Mouse (Mus musculus) bone marrow, adult 2 months (tissue): ENCODE data around the gene L3mbtl2.

Experiments
- CTCF ChIP-seq: fragments of 200-500 bp; IDR thresholded peaks from 2 replicates; pipeline ENCODE4 v1.5.1; 2011; ENCODE audit warnings: low read length, control low read depth; ENCODE audit not compliant: control insufficient read depth, insufficient read depth
- POLR2A ChIP-seq: fragments of 200-500 bp; IDR thresholded peaks from 2 replicates; pipeline ENCODE4 v1.6.1; 2011; ENCODE audit warnings: low read depth, mild to moderate bottlenecking, control low read depth, low read length, borderline replicate concordance; ENCODE audit not compliant: control insufficient read depth

GRCm38 (mm10) chr15:81697175-81697574 is 33.5 kb downstream of the L3mbtl2 start, which contains the start of gene Chadl:
- TF ChIP-seq CTCF (no peak), POLR2A (no peak)
